Mouse (Mus musculus): ENCODE data around the gene Msx2. TPM values are rescaled to one million over a fixed set of nuclear protein-coding genes. Genes with fewer than 3 reads are reported as not detected.

The Msx2 gene
- polyA plus RNA-seq, 1 experiment = not detected

GRCm38 (mm10) chr13:53486512-53486911 lies 13.6 kb upstream of the Msx2 start:
- no peaks in the 10 kb centered on the region for H3K4me1 ChIP-seq (ENCODE audit: control insufficient read depth, insufficient read depth, low read length)
- no peak overlapping the region for H3K4me3 ChIP-seq (ENCODE audit: insufficient read depth, low read length)
- TF ChIP-seq POLR2A (IDR thresholded peaks at IDR 0.05; ENCODE audit: borderline replicate concordance, low read depth, low read length) = no peak
- TF ChIP-seq CTCF (IDR thresholded peaks at IDR 0.05; ENCODE audit: low read depth, low read length) = no peak
- H3K27ac ChIP-seq (ENCODE audit: insufficient read depth, low read depth, low read length) = no peak overlapping the region

- no peak overlapping the region for H3K4me3 ChIP-seq (ENCODE audit: insufficient read depth, low read length)
- no peaks in the 10 kb centered on the region for H3K4me1 ChIP-seq (ENCODE audit: control insufficient read depth, insufficient read depth, low read length)
- TF ChIP-seq CTCF (IDR thresholded peaks at IDR 0.05; ENCODE audit: low read depth, low read length) (no peak), POLR2A (IDR thresholded peaks at IDR 0.05; ENCODE audit: borderline replicate concordance, low read depth, low read length) (no peak)
- H3K27ac ChIP-seq (ENCODE audit: insufficient read depth, low read depth, low read length) = no peak overlapping the region
Observed at GRCm38 (mm10) chr13:53475701-53476188, 2.9 kb upstream of the Msx2 start.

DNA sequence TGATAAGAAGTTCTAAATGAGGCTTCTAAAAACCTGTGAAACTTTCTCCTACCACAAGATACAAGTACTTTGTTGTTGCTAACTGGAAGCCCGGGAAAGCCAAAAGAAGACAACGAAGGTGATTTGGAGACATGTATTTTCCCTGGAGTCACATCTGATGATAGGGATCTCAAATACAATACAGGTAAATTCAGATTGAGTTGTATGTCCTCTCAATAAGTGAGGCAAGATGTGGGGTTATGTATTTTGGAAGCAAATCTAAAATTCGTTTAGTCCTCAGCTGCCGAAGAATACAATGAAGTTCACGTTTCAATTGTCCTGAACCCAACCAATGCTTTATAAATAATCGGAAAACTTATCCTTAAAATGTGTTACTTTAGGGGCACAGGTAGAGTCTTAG lies 1.6 kb upstream of the Msx2 start:
- TF ChIP-seq CTCF (IDR thresholded peaks at IDR 0.05; ENCODE audit: low read depth, low read length) (no peak), POLR2A (IDR thresholded peaks at IDR 0.05; ENCODE audit: borderline replicate concordance, low read depth, low read length) (no peak)
- Histone ChIP-seq H3K27ac (ENCODE audit: insufficient read depth, low read depth, low read length) (no peak overlapping the region), H3K4me3 (ENCODE audit: insufficient read depth, low read length) (no peak overlapping the region), H3K4me1 (ENCODE audit: control insufficient read depth, insufficient read depth, low read length) (no peaks in the 10 kb centered on the region)

DNA sequence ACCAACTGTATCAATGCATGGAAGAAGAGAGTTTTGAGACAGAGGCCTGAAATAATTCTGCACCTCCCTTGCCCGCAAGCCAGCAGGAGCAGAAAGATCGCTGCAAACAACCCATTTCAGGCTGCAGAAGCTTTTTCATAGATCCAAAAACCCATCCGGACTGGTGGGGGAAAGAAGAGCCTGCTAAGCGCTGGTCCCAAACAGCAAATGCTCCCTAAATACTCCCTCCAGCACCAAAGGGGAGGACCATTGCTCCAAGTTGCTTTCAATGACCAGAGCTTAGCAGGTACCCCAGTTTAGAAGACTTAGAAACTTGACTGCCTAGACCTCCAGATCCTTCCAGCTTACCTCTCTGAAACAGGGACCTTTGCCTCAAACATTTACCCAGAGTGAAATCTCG lies 1.1 kb upstream of the Msx2 start:
- TF ChIP-seq POLR2A (IDR thresholded peaks at IDR 0.05; ENCODE audit: borderline replicate concordance, low read depth, low read length) (no peak), CTCF (IDR thresholded peaks at IDR 0.05; ENCODE audit: low read depth, low read length) (no peak)
- no peak overlapping the region for H3K27ac ChIP-seq (ENCODE audit: insufficient read depth, low read depth, low read length)

DNA sequence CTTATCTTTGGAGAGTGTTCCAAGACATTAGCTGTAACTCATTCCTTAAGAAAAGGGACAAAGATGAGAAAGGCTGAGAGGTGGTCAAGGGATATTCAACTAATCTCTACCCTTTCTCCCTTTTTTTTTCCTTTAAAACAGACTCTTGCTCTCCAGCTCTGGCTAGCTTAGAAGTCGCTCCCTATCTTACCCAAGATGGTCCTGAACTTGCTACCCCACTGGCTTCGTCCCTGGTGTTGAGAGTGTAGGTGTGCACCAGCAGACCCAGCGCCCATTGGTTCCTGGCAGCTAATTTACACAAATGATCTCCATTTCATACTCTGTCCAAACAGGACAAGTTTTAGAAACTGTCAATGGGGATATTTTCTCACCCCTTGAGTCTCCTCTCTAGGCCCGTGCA lies 417 bp upstream of the Msx2 start:
- Histone ChIP-seq H3K4me1 (ENCODE audit: control insufficient read depth, insufficient read depth, low read length) (no peaks in the 10 kb centered on the region), H3K4me3 (ENCODE audit: insufficient read depth, low read length) (no peak overlapping the region), H3K27ac (ENCODE audit: insufficient read depth, low read depth, low read length) (no peak overlapping the region)
- TF ChIP-seq CTCF (IDR thresholded peaks at IDR 0.05; ENCODE audit: low read depth, low read length) = no peak
- no peak for TF ChIP-seq POLR2A (IDR thresholded peaks at IDR 0.05; ENCODE audit: borderline replicate concordance, low read depth, low read length)

More for the DNA sequence above, 1.1 kb upstream of the Msx2 start:
- Histone ChIP-seq H3K4me3 (ENCODE audit: insufficient read depth, low read length) (no peak overlapping the region), H3K4me1 (ENCODE audit: control insufficient read depth, insufficient read depth, low read length) (no peaks in the 10 kb centered on the region)

DNA sequence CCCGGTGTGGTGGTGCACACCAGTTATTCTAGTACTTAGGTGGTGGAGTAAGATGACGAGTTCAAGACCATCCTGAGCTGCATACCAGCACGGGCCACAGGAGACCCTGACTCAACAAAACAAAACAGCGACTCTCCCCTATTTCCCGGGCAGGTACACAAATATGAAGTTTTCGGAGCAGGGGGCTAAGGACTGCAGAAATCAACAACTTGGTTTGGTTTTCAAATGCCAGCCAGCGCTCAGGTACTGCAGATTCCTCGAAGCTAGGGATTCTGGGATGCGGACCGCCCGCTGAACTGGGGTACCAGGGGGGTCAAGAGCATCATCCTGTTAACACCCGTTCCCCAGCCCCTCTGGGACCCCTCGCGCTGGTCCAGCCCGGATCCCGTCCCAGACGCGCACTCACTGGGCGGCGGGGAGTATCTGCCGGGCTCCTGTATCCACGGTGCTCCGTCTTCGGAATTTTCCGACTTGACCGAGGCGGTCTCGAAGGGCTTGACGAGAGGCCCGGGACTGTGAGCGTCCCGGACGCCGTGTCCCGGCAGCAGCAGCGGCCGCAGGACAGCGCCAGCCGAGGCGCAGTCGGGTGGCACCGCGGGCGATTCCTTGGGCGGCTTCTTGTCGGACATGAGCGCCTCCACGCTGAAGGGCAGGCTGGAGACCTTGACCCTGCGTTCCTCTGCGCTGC lies 804 bp downstream of the Msx2 start:
- H3K4me1 ChIP-seq (ENCODE audit: control insufficient read depth, insufficient read depth, low read length) = no peaks in the 10 kb centered on the region
- H3K4me3 ChIP-seq (ENCODE audit: insufficient read depth, low read length) = peak overlapping the region; percentile 31; the same call in 1 of the 2 replicates
- no peak for TF ChIP-seq POLR2A (IDR thresholded peaks at IDR 0.05; ENCODE audit: borderline replicate concordance, low read depth, low read length)
- no peak for TF ChIP-seq CTCF (IDR thresholded peaks at IDR 0.05; ENCODE audit: low read depth, low read length)
- H3K27ac ChIP-seq (ENCODE audit: insufficient read depth, low read depth, low read length) = no peak overlapping the region

DNA sequence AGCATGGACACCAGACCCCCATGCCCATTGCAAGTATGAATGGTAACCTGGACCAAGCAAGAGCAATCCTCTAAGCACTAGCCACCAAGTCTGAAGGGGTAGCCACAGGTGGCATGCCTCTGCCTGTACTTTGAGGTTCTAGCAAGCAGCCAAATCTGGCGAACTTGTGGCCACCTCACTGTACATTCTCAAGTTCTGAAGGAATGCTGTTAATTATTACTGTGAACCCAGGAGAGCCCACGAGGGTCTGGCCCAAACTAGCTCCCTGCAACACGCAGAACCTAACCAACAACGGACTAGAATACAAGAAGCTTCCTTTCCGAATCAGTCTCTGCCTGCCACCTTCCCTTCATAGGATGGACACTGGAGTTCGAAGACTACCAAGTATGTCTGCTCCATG lies 1.5 kb downstream of the Msx2 start:
- Histone ChIP-seq H3K4me1 (ENCODE audit: control insufficient read depth, insufficient read depth, low read length) (no peaks in the 10 kb centered on the region), H3K4me3 (ENCODE audit: insufficient read depth, low read length) (no peak overlapping the region), H3K27ac (ENCODE audit: insufficient read depth, low read depth, low read length) (no peak overlapping the region)
- TF ChIP-seq CTCF (IDR thresholded peaks at IDR 0.05; ENCODE audit: low read depth, low read length) (no peak), POLR2A (IDR thresholded peaks at IDR 0.05; ENCODE audit: borderline replicate concordance, low read depth, low read length) (no peak)

DNA sequence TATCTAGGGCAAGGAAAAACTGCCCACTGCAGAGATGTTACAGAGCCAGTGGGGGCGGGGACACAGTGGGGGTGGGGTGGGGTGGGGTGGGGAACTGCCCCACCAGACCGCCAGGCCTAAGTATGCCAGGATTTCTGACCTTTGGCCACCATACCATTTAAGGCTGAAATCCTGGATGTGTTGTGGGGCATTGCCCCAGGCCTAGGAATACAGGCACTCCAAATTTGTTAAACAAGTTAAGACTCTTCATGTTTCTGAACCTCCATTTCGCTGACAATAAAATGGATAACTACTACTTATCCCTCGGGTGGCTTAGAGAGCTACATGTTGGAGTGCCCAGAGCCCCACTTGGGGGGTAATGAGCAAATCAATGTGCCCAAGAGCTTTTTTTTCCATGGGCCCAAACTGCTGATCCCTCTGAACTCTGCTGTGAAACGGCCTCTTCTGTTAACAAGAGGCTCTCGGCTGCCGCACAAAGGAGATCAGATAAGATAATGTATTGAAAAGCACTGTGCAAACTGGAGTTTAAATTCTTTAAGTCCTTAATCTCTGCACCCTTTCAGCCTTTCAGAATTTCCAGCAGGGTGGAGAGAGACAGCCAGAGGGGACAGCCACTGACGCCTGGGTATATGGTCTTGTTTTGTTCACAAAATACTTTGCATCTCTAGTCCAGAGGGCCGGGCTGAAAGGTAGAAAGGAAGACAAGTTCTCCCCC lies 2.3 kb downstream of the Msx2 start:
- Histone ChIP-seq H3K4me3 (ENCODE audit: insufficient read depth, low read length) (no peak overlapping the region), H3K4me1 (ENCODE audit: control insufficient read depth, insufficient read depth, low read length) (no peaks in the 10 kb centered on the region), H3K27ac (ENCODE audit: insufficient read depth, low read depth, low read length) (no peak overlapping the region)
- no peak for TF ChIP-seq CTCF (IDR thresholded peaks at IDR 0.05; ENCODE audit: low read depth, low read length)
- TF ChIP-seq POLR2A (IDR thresholded peaks at IDR 0.05; ENCODE audit: borderline replicate concordance, low read depth, low read length) = no peak

GRCm38 (mm10) chr13:53469756-53470155 lies 3.1 kb downstream of the Msx2 start:
- no peak overlapping the region for H3K4me3 ChIP-seq (ENCODE audit: insufficient read depth, low read length)

GRCm38 (mm10) chr13:53468171-53468570 lies 4.7 kb downstream of the Msx2 start:
- TF ChIP-seq CTCF (IDR thresholded peaks at IDR 0.05; ENCODE audit: low read depth, low read length) (no peak), POLR2A (IDR thresholded peaks at IDR 0.05; ENCODE audit: borderline replicate concordance, low read depth, low read length) (no peak)

More at GRCm38 (mm10) chr13:53469756-53470155, 3.1 kb downstream of the Msx2 start:
- TF ChIP-seq CTCF (IDR thresholded peaks at IDR 0.05; ENCODE audit: low read depth, low read length) (no peak), POLR2A (IDR thresholded peaks at IDR 0.05; ENCODE audit: borderline replicate concordance, low read depth, low read length) (no peak)
- H3K4me1 ChIP-seq (ENCODE audit: control insufficient read depth, insufficient read depth, low read length) = no peaks in the 10 kb centered on the region
- H3K27ac ChIP-seq (ENCODE audit: insufficient read depth, low read depth, low read length) = no peak overlapping the region

More at GRCm38 (mm10) chr13:53468171-53468570, 4.7 kb downstream of the Msx2 start:
- Histone ChIP-seq H3K4me3 (ENCODE audit: insufficient read depth, low read length) (no peak overlapping the region), H3K4me1 (ENCODE audit: control insufficient read depth, insufficient read depth, low read length) (no peaks in the 10 kb centered on the region), H3K27ac (ENCODE audit: insufficient read depth, low read depth, low read length) (no peak overlapping the region)

Data from bone marrow macrophage, adult 2 months (primary cell).